Mouse (Mus musculus) forebrain, embryonic 15.5 days (tissue): Measurements from ENCODE around the gene Neurl1b. TPM values are rescaled to one million over a fixed set of nuclear protein-coding genes. Genes with fewer than 3 reads are reported as not detected.
A peak's percentile ranks its signal among the peaks of the same experiment; 100 is the strongest.

Source experiments
- ATAC-seq: fragments of 200-750 bp; cut with Nextera tagmentation; replicated peaks from 2 replicates; pipeline ENCODE4 v1.8.0; 2017; ENCODE audit warnings: mild to moderate bottlenecking, moderate TSS enrichment, moderate library complexity
- H3K27ac ChIP-seq: fragments of 300-500 bp; sonication (generic); replicated peaks from 2 replicates; pipeline ENCODE4 v1.5.1; 2015; ENCODE audit warnings: mild to moderate bottlenecking, inconsistent platforms
- H3K27me3 ChIP-seq: fragments of 300-500 bp; sonication (generic); 2 replicates; pipeline ENCODE4 v1.6.1; 2015; ENCODE audit warnings: inconsistent platforms
- H3K36me3 ChIP-seq: fragments of 300-500 bp; sonication (generic); 2 replicates; pipeline ENCODE4 v1.6.1; 2015; ENCODE audit warnings: mild to moderate bottlenecking, inconsistent platforms
- H3K4me1 ChIP-seq: fragments of 300-500 bp; sonication (generic); 2 replicates; pipeline ENCODE4 v1.6.1; 2015; ENCODE audit warnings: inconsistent platforms
- H3K4me2 ChIP-seq: fragments of 300-500 bp; sonication (generic); replicated peaks from 2 replicates; pipeline ENCODE4 v1.6.1; 2015; ENCODE audit warnings: mild to moderate bottlenecking, inconsistent platforms
- H3K4me3 ChIP-seq: fragments of 300-500 bp; sonication (generic); 2 replicates; pipeline ENCODE4 v1.5.1; 2015; ENCODE audit warnings: mild to moderate bottlenecking, inconsistent platforms
- H3K9ac ChIP-seq: fragments of 300-500 bp; sonication (generic); replicated peaks from 2 replicates; pipeline ENCODE4 v1.6.1; 2015; ENCODE audit warnings: mild to moderate bottlenecking, inconsistent platforms
- H3K9me3 ChIP-seq: fragments of 300-500 bp; sonication (generic); 2 replicates; pipeline ENCODE4 v1.6.1; 2016; ENCODE audit warnings: inconsistent platforms
- WGBS: fragments of 180-500 bp; shearing (Covaris S2); methylation state at CpG from one replicate; pipeline ENCODE4 v1.1.7; 2015; ENCODE audit warnings: mixed read lengths; 5-methylcytosine and 5-hydroxymethylcytosine counted together
- polyA plus RNA-seq: library from polyadenylated mRNA; unstranded; fragments of >200 nt; fragmentation: Nextera tagmentation; extraction: Ambion mirVana; gene quantifications from 2 replicates; pipeline ENCODE4 v1.2.1, GENCODE M21; 2015

Neurl1b gene
- polyA plus RNA-seq, 1 experiment from 2014 or later = 2.7 TPM

- Histone ChIP-seq H3K4me3 (no peak overlapping the region), H3K36me3 (no peaks in the 10 kb centered on the region), H3K27ac (no peak overlapping the region), H3K4me2 (no peak overlapping the region), H3K9me3 (no peaks in the 10 kb centered on the region), H3K4me1 (peaks cover 16% of the 10 kb centered on the region), H3K27me3 (0 out of 2 replicates have a peak, but pooled peaks cover 2% of the 10 kb centered on the region), H3K9ac (no peak overlapping the region)
- 89% methylated on average over 5 of the region's 5 CpGs for WGBS
- no peak for ATAC-seq
Measured at GRCm38 (mm10) chr17:26412967-26413366, 1.7 kb upstream of the Neurl1b start.

DNA sequence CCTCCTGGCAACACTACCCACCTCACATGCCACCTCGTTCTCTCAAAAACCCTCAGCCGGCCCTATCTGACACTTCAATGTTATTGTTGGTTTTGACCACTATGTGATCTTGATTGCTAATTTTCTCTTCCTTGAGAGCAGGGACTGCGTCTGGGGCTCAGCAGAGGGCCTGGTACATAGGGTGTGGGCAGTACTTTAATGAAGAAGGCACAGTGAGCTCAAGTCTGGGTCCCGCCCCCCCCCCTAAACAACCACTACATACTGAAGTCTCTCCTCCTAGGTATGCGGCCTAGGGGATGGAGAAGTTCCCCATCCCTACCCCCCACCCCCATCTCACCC is 476 bp upstream of the Neurl1b start:
- Histone ChIP-seq H3K4me2 (peak overlapping the region; percentile 96), H3K4me3 (peak overlapping the region; percentile 85), H3K4me1 (peaks cover 16% of the 10 kb centered on the region), H3K27ac (no peak overlapping the region), H3K9ac (peak overlapping the region; percentile 65), H3K36me3 (no peaks in the 10 kb centered on the region), H3K27me3 (0 out of 2 replicates have a peak, but pooled peaks cover 2% of the 10 kb centered on the region), H3K9me3 (no peaks in the 10 kb centered on the region)
- 15% methylated on average over 5 of the region's 5 CpGs for WGBS
- no peak for ATAC-seq

DNA sequence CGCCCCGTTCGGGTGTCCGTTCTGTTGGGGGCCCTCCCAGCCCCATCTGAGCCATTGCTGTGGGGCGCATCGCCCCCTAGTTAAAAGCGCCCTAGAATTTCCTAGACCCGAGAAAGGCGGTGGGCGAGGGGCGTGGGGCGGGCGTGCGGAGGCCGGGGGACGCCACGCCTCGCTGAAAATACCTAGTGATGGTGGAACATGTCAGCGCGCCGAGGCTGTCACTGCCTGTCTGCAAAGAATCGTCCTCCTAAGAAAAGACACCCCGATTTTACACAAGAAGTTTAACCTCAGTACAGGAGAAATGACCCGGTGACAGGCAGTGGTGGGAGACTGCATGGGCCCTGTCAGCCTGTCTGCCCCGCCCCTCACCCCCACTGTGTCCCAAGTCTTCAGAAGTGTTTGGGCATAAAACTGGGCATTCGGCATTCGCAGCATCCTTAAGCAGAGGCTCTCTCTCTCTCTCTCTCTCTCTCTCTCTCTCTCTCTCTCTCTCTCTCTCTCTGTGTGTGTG is 781 bp downstream of the Neurl1b start:
- whole genome bisulfite sequencing = under 1% methylated on average over 27 of the region's 27 CpGs
- no peaks in the 10 kb centered on the region for H3K9me3 ChIP-seq
- H3K36me3 ChIP-seq = no peaks in the 10 kb centered on the region
- 0 out of 2 replicates have a peak, but pooled peaks have one; percentile 8 for ATAC-seq
- peak overlapping the region; percentile 96 for H3K4me2 ChIP-seq
- peak overlapping the region; percentile 85 for H3K4me3 ChIP-seq
- H3K27me3 ChIP-seq = 0 out of 2 replicates have a peak, but pooled peaks cover 1% of the 10 kb centered on the region
- peaks cover 16% of the 10 kb centered on the region for H3K4me1 ChIP-seq
- peak overlapping the region; percentile 65 for H3K9ac ChIP-seq
- peak overlapping the region; percentile 29 for H3K27ac ChIP-seq

DNA sequence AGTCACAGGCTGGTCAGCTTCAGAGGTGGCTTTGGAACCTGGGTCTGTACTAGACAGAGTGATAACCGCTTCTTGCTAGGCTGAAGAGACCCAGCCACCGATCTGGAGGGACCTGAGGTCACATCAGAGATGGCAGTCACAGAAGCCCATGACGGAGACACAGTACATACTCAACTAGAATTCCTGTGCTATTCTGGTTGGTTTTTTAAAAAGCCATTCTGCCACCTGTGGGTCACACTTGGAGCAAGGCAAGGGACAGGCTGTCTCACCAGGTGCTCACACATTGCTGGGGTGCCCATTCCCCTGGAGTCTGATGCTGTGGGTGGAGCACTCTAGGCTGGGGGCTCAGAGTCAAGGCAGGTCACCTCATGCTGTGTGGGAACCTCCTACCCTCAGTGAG is 1.5 kb downstream of the Neurl1b start:
- H3K4me3 ChIP-seq = peak overlapping the region; percentile 85
- H3K27me3 ChIP-seq = no peaks in the 10 kb centered on the region
- peaks cover 16% of the 10 kb centered on the region for H3K4me1 ChIP-seq
- WGBS = 55% methylated on average over 3 of the region's 3 CpGs
- no peaks in the 10 kb centered on the region for H3K36me3 ChIP-seq
- peak overlapping the region; percentile 96 for H3K4me2 ChIP-seq
- H3K27ac ChIP-seq = no peak overlapping the region
- no peak overlapping the region for H3K9ac ChIP-seq
- no peaks in the 10 kb centered on the region for H3K9me3 ChIP-seq
- ATAC-seq = no peak; the same call in 1 of the 2 replicates

DNA sequence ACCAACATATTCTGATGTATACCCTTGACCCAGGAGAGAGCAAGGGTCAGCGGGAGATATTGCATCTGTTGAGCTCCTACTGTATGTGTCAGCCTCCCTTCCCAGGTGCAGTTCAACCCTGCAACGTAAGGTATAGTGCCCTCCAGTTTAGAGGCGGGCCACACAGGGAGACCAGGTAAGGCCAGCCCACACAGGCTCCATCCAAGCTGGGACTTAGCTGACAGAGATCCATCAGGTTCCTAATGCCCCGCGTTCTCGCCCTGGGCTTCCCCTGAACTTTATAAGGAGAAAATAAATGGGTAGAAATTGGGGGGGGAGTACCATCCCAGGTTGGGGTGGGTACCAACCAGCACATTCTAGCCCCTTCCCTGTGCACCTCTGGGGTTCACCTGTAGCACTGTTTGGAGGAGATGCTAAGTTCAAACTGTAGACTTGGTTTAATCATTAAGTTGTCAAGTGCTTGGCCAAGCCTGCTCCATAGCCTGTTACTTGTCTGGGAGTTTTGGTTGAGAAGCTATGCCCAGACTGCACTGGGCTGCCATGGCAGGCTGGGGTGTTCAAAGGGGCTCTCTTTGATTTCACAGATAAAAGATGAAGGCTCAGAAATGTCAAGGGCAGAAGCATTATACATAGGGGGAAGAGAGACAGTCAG is 3.3 kb downstream of the Neurl1b start:
- Histone ChIP-seq H3K4me1 (peaks cover 13% of the 10 kb centered on the region), H3K9me3 (no peaks in the 10 kb centered on the region), H3K9ac (no peak overlapping the region), H3K27me3 (no peaks in the 10 kb centered on the region), H3K4me2 (no peak overlapping the region), H3K4me3 (no peak overlapping the region), H3K27ac (no peak overlapping the region), H3K36me3 (no peaks in the 10 kb centered on the region)
- no peak for ATAC-seq
- WGBS = 81% methylated on average over 6 of the region's 6 CpGs

- no peak overlapping the region for H3K9ac ChIP-seq
- peaks cover 15% of the 10 kb centered on the region for H3K4me1 ChIP-seq
- ATAC-seq = no peak
- WGBS = 82% methylated on average over 7 of the region's 7 CpGs
- H3K27me3 ChIP-seq = no peaks in the 10 kb centered on the region
- no peaks in the 10 kb centered on the region for H3K9me3 ChIP-seq
- no peaks in the 10 kb centered on the region for H3K36me3 ChIP-seq
- no peak overlapping the region for H3K4me2 ChIP-seq
- H3K4me3 ChIP-seq = no peak overlapping the region
- no peak overlapping the region for H3K27ac ChIP-seq
Measured at GRCm38 (mm10) chr17:26420491-26421247, 6.0 kb downstream of the Neurl1b start.

DNA sequence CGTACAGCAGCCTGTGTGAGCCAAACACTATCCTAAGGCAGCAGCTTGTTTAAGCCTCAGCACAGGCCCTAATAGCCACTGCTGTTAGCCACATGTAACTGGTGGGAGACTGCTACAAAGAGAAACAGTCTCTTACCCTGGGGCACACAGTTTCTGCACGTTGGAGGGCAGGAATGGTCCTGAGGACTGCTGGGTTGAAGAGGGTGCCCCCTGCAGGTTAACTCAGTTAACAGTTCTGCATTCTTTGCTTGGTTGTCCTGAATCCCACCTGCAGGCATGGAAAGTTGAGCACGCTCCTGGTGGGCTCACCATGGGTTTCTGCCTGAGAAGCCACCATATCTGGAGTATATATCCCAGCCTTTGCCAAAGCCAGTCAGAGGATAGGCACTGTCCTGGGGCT is 6.9 kb downstream of the Neurl1b start:
- H3K4me1 ChIP-seq = peaks cover 15% of the 10 kb centered on the region

GRCm38 (mm10) chr17:26422390-26422789 is 7.8 kb downstream of the Neurl1b start:
- no peaks in the 10 kb centered on the region for H3K27me3 ChIP-seq
- H3K4me1 ChIP-seq = peaks cover 15% of the 10 kb centered on the region
- no peak for ATAC-seq
- no peak overlapping the region for H3K4me3 ChIP-seq
- H3K4me2 ChIP-seq = no peak overlapping the region
- no peak overlapping the region for H3K27ac ChIP-seq
- no peaks in the 10 kb centered on the region for H3K9me3 ChIP-seq
- 76% methylated on average over 6 of the region's 6 CpGs for WGBS
- H3K9ac ChIP-seq = no peak overlapping the region
- no peaks in the 10 kb centered on the region for H3K36me3 ChIP-seq

More for the DNA sequence above, 6.9 kb downstream of the Neurl1b start:
- Histone ChIP-seq H3K4me3 (no peak overlapping the region), H3K4me2 (no peak overlapping the region), H3K36me3 (no peaks in the 10 kb centered on the region), H3K27me3 (no peaks in the 10 kb centered on the region), H3K9me3 (no peaks in the 10 kb centered on the region), H3K9ac (no peak overlapping the region), H3K27ac (no peak overlapping the region)
- 51% methylated on average over 3 of the region's 3 CpGs for WGBS
- ATAC-seq = no peak

DNA sequence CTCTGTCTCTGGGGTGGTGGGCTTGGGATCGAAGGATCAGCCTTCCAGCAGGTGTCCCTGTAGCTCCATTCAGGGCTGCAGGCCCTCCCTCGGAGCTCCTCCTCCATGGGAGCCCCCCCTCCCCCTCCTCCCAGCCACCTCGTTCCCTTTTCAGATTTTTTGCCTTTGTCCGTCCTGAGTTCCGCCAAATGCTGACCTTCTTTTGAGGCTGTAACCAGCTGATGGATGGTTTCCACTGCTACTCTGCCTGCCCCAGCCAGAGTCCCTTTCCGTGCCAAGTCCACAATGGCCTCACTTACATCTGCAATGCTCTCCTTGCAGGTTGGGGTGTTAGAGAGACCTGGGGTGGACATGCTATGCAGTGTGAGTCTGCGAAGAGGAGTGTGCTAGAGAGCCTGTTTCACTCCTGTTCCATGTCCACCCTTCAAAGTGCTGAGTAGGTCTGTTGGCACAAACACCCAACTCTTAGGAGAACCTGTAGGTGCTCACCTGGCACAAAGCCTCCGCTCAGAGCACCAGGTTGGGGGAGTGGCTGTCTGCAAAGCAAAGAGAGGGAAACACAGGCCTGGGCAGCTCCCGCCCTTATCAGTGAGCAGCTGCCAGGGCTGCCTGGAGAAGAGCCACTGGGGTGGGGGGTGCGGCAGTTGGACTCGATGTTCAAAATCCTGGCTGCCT is 9.5 kb downstream of the Neurl1b start:
- no peaks in the 10 kb centered on the region for H3K27me3 ChIP-seq
- no peaks in the 10 kb centered on the region for H3K36me3 ChIP-seq
- H3K9me3 ChIP-seq = no peaks in the 10 kb centered on the region
- ATAC-seq = 0 out of 2 replicates have a peak, but pooled peaks have one; percentile 46
- peaks cover 15% of the 10 kb centered on the region for H3K4me1 ChIP-seq
- H3K9ac ChIP-seq = no peak overlapping the region
- H3K4me2 ChIP-seq = no peak overlapping the region
- peak overlapping the region; percentile 66 for H3K27ac ChIP-seq
- H3K4me3 ChIP-seq = no peak overlapping the region
- WGBS = 22% methylated on average over 11 of the region's 11 CpGs

DNA sequence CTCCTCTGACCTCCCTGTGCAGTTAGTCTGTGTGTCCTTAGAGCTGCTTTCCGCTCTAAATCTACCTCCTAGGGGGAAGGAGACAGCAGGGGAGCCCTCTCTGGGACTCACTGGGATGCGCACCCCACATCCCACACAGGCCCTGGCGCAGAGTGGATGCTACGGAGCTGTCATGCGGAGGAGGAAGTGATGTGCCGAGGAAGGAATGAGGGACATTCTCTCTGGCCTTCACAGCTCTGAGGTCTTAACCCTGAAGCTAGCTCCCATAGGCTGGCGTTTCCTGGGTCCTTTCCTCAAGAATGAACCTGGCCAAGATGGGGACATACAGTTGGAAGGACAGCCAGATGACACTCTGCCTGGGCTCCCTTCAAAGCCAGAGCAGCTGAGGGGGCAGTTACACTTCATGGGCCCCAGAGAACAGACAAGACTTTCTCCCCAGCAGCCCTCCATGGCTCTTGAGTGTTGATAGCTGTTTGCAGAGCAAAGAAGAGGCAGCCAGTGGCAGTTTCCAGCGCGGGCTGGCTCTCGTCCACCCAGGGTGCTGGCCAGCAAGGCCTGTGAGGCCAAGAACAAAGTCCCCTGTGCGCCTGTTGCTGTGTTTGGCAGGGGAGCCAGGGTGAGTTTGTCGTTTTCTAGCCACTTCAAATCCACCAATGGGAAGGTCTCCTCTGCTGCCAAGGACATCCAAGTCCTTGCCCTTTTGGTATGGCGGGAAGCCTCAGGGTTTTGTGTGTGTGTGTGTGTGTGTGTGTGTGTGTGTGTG is 10.5 kb downstream of the Neurl1b start:
- Histone ChIP-seq H3K27me3 (no peaks in the 10 kb centered on the region), H3K4me3 (no peak overlapping the region), H3K9me3 (no peaks in the 10 kb centered on the region), H3K9ac (no peak overlapping the region), H3K4me1 (peaks cover 15% of the 10 kb centered on the region), H3K4me2 (no peak overlapping the region), H3K36me3 (no peaks in the 10 kb centered on the region), H3K27ac (peak overlapping the region; percentile 66)
- no peak for ATAC-seq
- 68% methylated on average over 13 of the region's 13 CpGs for WGBS

DNA sequence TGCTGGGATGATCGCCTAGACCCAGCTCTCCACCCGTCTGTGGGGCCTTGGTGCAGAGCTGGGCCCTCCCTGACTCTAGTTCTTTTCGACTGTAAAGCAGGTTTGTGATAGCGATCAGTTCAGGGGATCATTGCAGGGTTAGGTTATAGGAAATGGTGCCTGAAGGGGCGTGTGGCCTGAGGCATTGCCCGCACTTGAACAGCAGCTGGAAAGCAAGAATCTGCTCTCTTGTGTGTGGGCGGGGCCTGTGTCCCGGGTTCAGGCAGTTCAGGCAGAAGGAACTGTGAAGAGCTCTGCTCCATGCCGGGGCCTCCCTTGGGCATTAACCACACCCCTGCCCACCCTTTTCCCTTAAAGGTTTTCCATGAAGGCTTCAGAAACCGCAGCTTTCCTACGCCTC is 18.7 kb downstream of the Neurl1b start:
- H3K27me3 ChIP-seq = peaks cover 10% of the 10 kb centered on the region; the same call in 1 of the 2 replicates
- H3K9me3 ChIP-seq = no peaks in the 10 kb centered on the region
- H3K4me1 ChIP-seq = no peaks in the 10 kb centered on the region; the same call in 1 of the 2 replicates
- ATAC-seq = no peak
- no peak overlapping the region for H3K27ac ChIP-seq
- H3K4me3 ChIP-seq = no peak overlapping the region
- no peak overlapping the region for H3K9ac ChIP-seq
- WGBS = 61% methylated on average over 11 of the region's 11 CpGs
- no peak overlapping the region for H3K4me2 ChIP-seq
- H3K36me3 ChIP-seq = peaks cover 3% of the 10 kb centered on the region; the same call in 1 of the 2 replicates
